Mouse (Mus musculus) brain, embryonic 14.5 days (tissue): ENCODE data around the gene Hint1.

Experiments used
- CTCF ChIP-seq: fragments of 200-500 bp; IDR thresholded peaks from 2 replicates; pipeline ENCODE4 v1.5.1; 2012; ENCODE audit warnings: inconsistent platforms, mild to moderate bottlenecking, moderate library complexity, borderline replicate concordance; ENCODE audit not compliant: insufficient read depth, insufficient read length; ENCODE audit errors: extremely low read depth
- POLR2A ChIP-seq: fragments of 200-500 bp; IDR thresholded peaks from 2 replicates; pipeline ENCODE4 v1.6.1; 2012; ENCODE audit warnings: mild to moderate bottlenecking, inconsistent platforms, borderline replicate concordance; ENCODE audit not compliant: poor library complexity, insufficient read depth, insufficient read length, severe bottlenecking; ENCODE audit errors: extremely low read depth

DNA sequence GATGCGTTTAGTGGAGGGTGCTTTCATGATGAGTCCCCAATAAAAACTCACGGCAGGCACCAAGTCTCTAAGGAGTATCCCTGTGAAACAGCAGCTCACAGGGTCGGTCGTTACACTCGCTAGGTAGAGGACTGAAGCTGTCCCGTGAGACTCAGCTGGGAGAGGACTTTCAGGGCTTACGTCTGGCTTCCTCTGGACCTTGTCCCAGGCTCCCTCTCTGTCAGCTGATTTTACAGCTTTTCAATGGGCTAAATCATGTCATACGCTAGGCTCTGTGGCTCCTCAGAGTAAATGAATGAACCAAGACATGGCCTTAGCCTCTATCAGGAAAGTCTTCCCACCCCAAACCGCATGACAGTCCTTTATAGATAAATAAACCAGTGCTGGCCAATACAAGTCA, 28.4 kb downstream of the Hint1 start:
- TF ChIP-seq CTCF: no peak
- no peak for TF ChIP-seq POLR2A
